Mouse (Mus musculus) kidney, adult 2 months (tissue): ENCODE results near the gene Pisd.

Experiments
- CTCF ChIP-seq: fragments of 200-500 bp; conservative IDR thresholded peaks from 2 replicates; pipeline ENCODE4 v1.5.1; 2011; ENCODE audit warnings: low read depth, mild to moderate bottlenecking, control low read depth, low read length, moderate library complexity, mixed read lengths; ENCODE audit not compliant: insufficient read depth, insufficient read length
- POLR2A ChIP-seq: fragments of 200-500 bp; IDR thresholded peaks from one replicate; pipeline ENCODE4 v1.6.1; 2011; ENCODE audit warnings: low read depth, low read length, control low read depth

GRCm38 (mm10) chr5:32720416-32720815 lies 65.0 kb downstream of the Pisd start:
- no peak for TF ChIP-seq CTCF
- TF ChIP-seq POLR2A = no peak
